Mouse (Mus musculus) lung, postnatal 0 days (tissue): ENCODE measurements around the gene Uvrag.

ENCODE experiments used
- CTCF ChIP-seq: IDR thresholded peaks from 2 replicates; pipeline ENCODE4 v1.5.1; 2016; ENCODE audit warnings: antibody characterized with exemption, mild to moderate bottlenecking
- EP300 ChIP-seq: IDR thresholded peaks from 2 replicates; pipeline ENCODE4 v1.6.1; 2016; ENCODE audit warnings: antibody characterized with exemption, mild to moderate bottlenecking, control low read depth

DNA sequence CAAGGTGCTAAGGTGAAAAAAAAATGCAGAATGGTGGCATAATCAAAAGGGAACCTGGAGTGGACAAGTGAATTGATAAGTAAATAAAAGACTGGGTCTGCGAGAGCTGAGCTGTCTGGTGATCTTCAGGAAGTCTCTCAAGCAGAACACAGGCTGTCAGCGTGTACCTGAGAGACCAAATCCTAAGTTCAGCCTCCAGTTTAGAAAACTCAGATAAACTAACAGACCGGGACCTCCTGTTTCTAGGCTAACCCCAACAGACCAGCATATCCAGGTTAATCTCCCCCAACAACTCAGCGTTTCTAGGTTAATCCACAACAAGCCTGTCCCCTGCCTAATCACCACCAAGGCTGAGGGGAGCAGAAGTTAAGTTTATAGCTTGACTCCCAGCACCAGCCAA is 87.3 kb downstream of the Uvrag start:
- no peak for TF ChIP-seq EP300
- TF ChIP-seq CTCF = no peak
